Mouse (Mus musculus) intestine, embryonic 14.5 days (tissue): ENCODE measurements around the gene Med19. TPM values are rescaled to one million over a fixed set of nuclear protein-coding genes. Genes with fewer than 3 reads are reported as not detected.

Experiments used
- ATAC-seq: fragments of 200-750 bp; cut with Nextera tagmentation; replicated peaks from 2 replicates; pipeline ENCODE4 v1.8.0; 2017; ENCODE audit warnings: low read depth, moderate number of reproducible peaks, moderate TSS enrichment, moderate library complexity; ENCODE audit not compliant: low FRiP score, low TSS enrichment
- DNase-seq: peaks from one replicate; pipeline ENCODE4 v3.0.0-alpha.2; 2018; ENCODE audit warnings: low spot score
- H3K27ac ChIP-seq: fragments of 300-500 bp; sonication (generic); 2 replicates; pipeline ENCODE4 v1.5.1; 2014; ENCODE audit warnings: low read depth, mild to moderate bottlenecking, control low read depth
- H3K27me3 ChIP-seq: fragments of 300-500 bp; sonication (generic); replicated peaks from 2 replicates; pipeline ENCODE4 v1.6.1; 2014; ENCODE audit warnings: low read length, control low read depth; ENCODE audit not compliant: control insufficient read depth, insufficient read depth
- H3K36me3 ChIP-seq: fragments of 300-500 bp; sonication (generic); 2 replicates; pipeline ENCODE4 v1.6.1; 2014; ENCODE audit warnings: low read length, control low read depth; ENCODE audit not compliant: control insufficient read depth, insufficient read depth
- H3K4me1 ChIP-seq: fragments of 300-500 bp; sonication (generic); replicated peaks from 2 replicates; pipeline ENCODE4 v1.6.1; 2014; ENCODE audit warnings: low read length, control low read depth, mixed read lengths; ENCODE audit not compliant: control insufficient read depth, insufficient read depth
- H3K4me2 ChIP-seq: fragments of 300-500 bp; sonication (generic); 2 replicates; pipeline ENCODE4 v1.6.1; 2014; ENCODE audit warnings: low read length
- H3K4me3 ChIP-seq: fragments of 300-500 bp; sonication (generic); 2 replicates; pipeline ENCODE4 v1.5.1; 2014; ENCODE audit warnings: low read depth, low read length, control low read depth, mixed read lengths
- H3K9ac ChIP-seq: fragments of 300-500 bp; sonication (generic); 2 replicates; pipeline ENCODE4 v1.6.1; 2014; ENCODE audit warnings: mild to moderate bottlenecking, low read length
- H3K9me3 ChIP-seq: fragments of 300-500 bp; sonication (generic); 2 replicates; pipeline ENCODE4 v1.6.1; 2016; ENCODE audit warnings: low read length, control low read depth; ENCODE audit not compliant: control insufficient read depth
- WGBS: fragments of 180-500 bp; shearing (Covaris S2); extraction: QIAGEN DNeasy Blood & Tissue Kit; methylation state at CpG from one replicate; pipeline ENCODE4 v1.1.7; 2014; 5-methylcytosine and 5-hydroxymethylcytosine counted together
- polyA plus RNA-seq: library from polyadenylated mRNA; unstranded; fragments of >200 nt; fragmentation: Nextera tagmentation; extraction: Ambion mirVana; gene quantifications from 2 replicates; pipeline ENCODE4 v1.2.1, GENCODE M21; 2014

Med19 gene
- polyA plus RNA-seq, 1 experiment from 2014 or later, result 39.5 TPM

- Histone ChIP-seq H3K36me3 (peaks cover 81% of the 10 kb centered on the region), H3K4me1 (0 out of 2 replicates have a peak, but pooled peaks cover 4% of the 10 kb centered on the region), H3K4me3 (no peak overlapping the region), H3K27ac (no peak overlapping the region), H3K9ac (no peak overlapping the region), H3K9me3 (no peaks in the 10 kb centered on the region), H3K4me2 (no peak overlapping the region), H3K27me3 (no peaks in the 10 kb centered on the region)
- WGBS, result 89% methylated on average over 1 of the region's 1 CpGs
- DNase-seq, result no peak
- ATAC-seq, result peak; percentile 64; the same call in 1 of the 2 replicates
Measured at GRCm38 (mm10) chr2:84705295-84705694, 27.1 kb downstream of the Med19 start.

GRCm38 (mm10) chr2:84707523-84707922, 29.3 kb downstream of the Med19 start:
- 0 out of 2 replicates have a peak, but pooled peaks cover 4% of the 10 kb centered on the region for H3K4me1 ChIP-seq
- H3K4me3 ChIP-seq, result no peak overlapping the region
- H3K27me3 ChIP-seq, result no peaks in the 10 kb centered on the region
- peaks cover 76% of the 10 kb centered on the region for H3K36me3 ChIP-seq
- ATAC-seq (no peak), DNase-seq (no peak)
- WGBS, result 67% methylated on average over 1 of the region's 1 CpGs
- H3K4me2 ChIP-seq, result no peak overlapping the region
- no peaks in the 10 kb centered on the region for H3K9me3 ChIP-seq
- no peak overlapping the region for H3K9ac ChIP-seq
- no peak overlapping the region for H3K27ac ChIP-seq

- peaks cover 43% of the 10 kb centered on the region for H3K36me3 ChIP-seq
- ATAC-seq, result no peak
- no peak overlapping the region for H3K9ac ChIP-seq
- H3K27me3 ChIP-seq, result no peaks in the 10 kb centered on the region
- H3K4me2 ChIP-seq, result no peak overlapping the region
- H3K9me3 ChIP-seq, result no peaks in the 10 kb centered on the region
- no peak for DNase-seq
- peaks cover 12% of the 10 kb centered on the region for H3K4me1 ChIP-seq
- no peak overlapping the region for H3K27ac ChIP-seq
- WGBS, result 94% methylated on average over 2 of the region's 2 CpGs
- H3K4me3 ChIP-seq, result no peak overlapping the region
Measured at GRCm38 (mm10) chr2:84711898-84712297, 33.7 kb downstream of the Med19 start.

- H3K4me3 ChIP-seq, result peak overlapping the region; percentile 88
- peak; percentile 24 for ATAC-seq
- H3K27ac ChIP-seq, result peak overlapping the region; percentile 90
- no peaks in the 10 kb centered on the region for H3K9me3 ChIP-seq
- H3K4me1 ChIP-seq, result peaks cover 8% of the 10 kb centered on the region
- H3K9ac ChIP-seq, result peak overlapping the region; percentile 89
- H3K27me3 ChIP-seq, result no peaks in the 10 kb centered on the region
- peak overlapping the region; percentile 82 for H3K4me2 ChIP-seq
- DNase-seq, result no peak
- WGBS, result 0% methylated on average over 16 of the region's 26 CpGs
- peaks cover 20% of the 10 kb centered on the region for H3K36me3 ChIP-seq
Measured at GRCm38 (mm10) chr2:84714422-84714810, 36.2 kb downstream of the Med19 start.

- Histone ChIP-seq H3K4me1 (peaks cover 8% of the 10 kb centered on the region), H3K27ac (peak within 1 kb of the TSS; percentile 90), H3K9ac (peak within 1 kb of the TSS; percentile 89), H3K36me3 (peaks cover 14% of the 10 kb centered on the region), H3K9me3 (no peaks in the 10 kb centered on the region), H3K4me3 (peak within 1 kb of the TSS; percentile 88), H3K4me2 (peak within 1 kb of the TSS; percentile 82), H3K27me3 (no peaks in the 10 kb centered on the region)
- under 1% methylated on average over 98 of the region's 107 CpGs for WGBS
- peak; percentile 98 for DNase-seq
- peak; percentile 96 for ATAC-seq
Measured at GRCm38 (mm10) chr2:84714811-84715561, 36.8 kb downstream of the Med19 start, which contains the start of gene Zdhhc5. Gene Zdhhc5 (minus strand): TSS chr2:84715180.

GRCm38 (mm10) chr2:84715562-84716361, 37.6 kb downstream of the Med19 start:
- Histone ChIP-seq H3K4me3 (peak overlapping the region; percentile 88), H3K9ac (peak overlapping the region; percentile 69), H3K27me3 (no peaks in the 10 kb centered on the region), H3K4me2 (peak overlapping the region; percentile 58), H3K9me3 (no peaks in the 10 kb centered on the region), H3K4me1 (peaks cover 8% of the 10 kb centered on the region), H3K27ac (peak overlapping the region; percentile 90), H3K36me3 (peaks cover 7% of the 10 kb centered on the region)
- ATAC-seq (peak; percentile 96), DNase-seq (peak; percentile 88)
- WGBS, result under 1% methylated on average over 33 of the region's 33 CpGs

- H3K9ac ChIP-seq, result peak overlapping the region; percentile 69
- ATAC-seq, result no peak
- peak overlapping the region; percentile 90; the same call in 1 of the 2 replicates for H3K27ac ChIP-seq
- no peaks in the 10 kb centered on the region for H3K9me3 ChIP-seq
- 32% methylated on average over 9 of the region's 9 CpGs for WGBS
- peaks cover 8% of the 10 kb centered on the region for H3K4me1 ChIP-seq
- no peak for DNase-seq
- peak overlapping the region; percentile 58 for H3K4me2 ChIP-seq
- no peaks in the 10 kb centered on the region for H3K27me3 ChIP-seq
- peak overlapping the region; percentile 88 for H3K4me3 ChIP-seq
- H3K36me3 ChIP-seq, result no peaks in the 10 kb centered on the region
Measured at GRCm38 (mm10) chr2:84716423-84717355, 38.5 kb downstream of the Med19 start.

GRCm38 (mm10) chr2:84717357-84717756, 39.2 kb downstream of the Med19 start:
- no peak for DNase-seq
- Histone ChIP-seq H3K27me3 (no peaks in the 10 kb centered on the region), H3K4me1 (peaks cover 8% of the 10 kb centered on the region), H3K9me3 (no peaks in the 10 kb centered on the region), H3K36me3 (0 out of 2 replicates have a peak, but pooled peaks cover 4% of the 10 kb centered on the region), H3K9ac (no peak overlapping the region), H3K4me3 (no peak overlapping the region), H3K4me2 (no peak overlapping the region), H3K27ac (no peak overlapping the region)
- WGBS, result 92% methylated on average over 4 of the region's 4 CpGs
- no peak for ATAC-seq
